Mouse (Mus musculus): Measurements from ENCODE around the gene Slc22a4.
A peak's percentile ranks its signal among the peaks of the same experiment; 100 is the strongest.
"Not testable (repeated sequence)": the region's sequence is repeated elsewhere in the genome, so short reads cannot be mapped to it uniquely, and the experiment has no call there.

Gene Slc22a4

GRCm38 (mm10) chr11:54004734-54005133 is 23.2 kb downstream of the Slc22a4 start:
- DNase-seq (ENCODE audit: low spot score), result no peak

- no peak for DNase-seq (ENCODE audit: low spot score)
Observed at GRCm38 (mm10) chr11:54004221-54004620, 23.7 kb downstream of the Slc22a4 start.

- peak; percentile 84 for DNase-seq (ENCODE audit: low spot score)
Observed at GRCm38 (mm10) chr11:54002761-54003717, 24.9 kb downstream of the Slc22a4 start.

GRCm38 (mm10) chr11:54002147-54002760 is 25.6 kb downstream of the Slc22a4 start:
- DNase-seq (ENCODE audit: low spot score), result peak; percentile 79

GRCm38 (mm10) chr11:53997661-53998060 is 30.2 kb downstream of the Slc22a4 start:
- no peak for DNase-seq (ENCODE audit: low spot score)

- no peak for DNase-seq (ENCODE audit: low spot score)
Observed at GRCm38 (mm10) chr11:53992264-53992663, 35.6 kb downstream of the Slc22a4 start.

GRCm38 (mm10) chr11:53989232-53989631 is 38.7 kb downstream of the Slc22a4 start:
- DNase-seq (ENCODE audit: low spot score), result no peak

GRCm38 (mm10) chr11:53988081-53988480 is 39.8 kb downstream of the Slc22a4 start:
- DNase-seq (ENCODE audit: low spot score), result no peak

GRCm38 (mm10) chr11:53981396-53981795 is 46.5 kb downstream of the Slc22a4 start:
- DNase-seq (ENCODE audit: low spot score), result no peak

GRCm38 (mm10) chr11:53979788-53980621 is 47.9 kb downstream of the Slc22a4 start, which contains the start of gene Slc22a21:
TSS of gene Slc22a21 (minus strand) at chr11:53980332.
- peak; percentile 75 for DNase-seq (ENCODE audit: low spot score)

GRCm38 (mm10) chr11:53979456-53979787 is 48.5 kb downstream of the Slc22a4 start:
- DNase-seq (ENCODE audit: low spot score), result peak; percentile 16

GRCm38 (mm10) chr11:53977672-53978071 is 50.2 kb downstream of the Slc22a4 start:
- DNase-seq (ENCODE audit: low spot score), result peak; percentile 23

- DNase-seq (ENCODE audit: low spot score), result no peak
Observed at GRCm38 (mm10) chr11:53975559-53975958, 52.3 kb downstream of the Slc22a4 start.

- no peak for DNase-seq (ENCODE audit: low spot score)
Observed at GRCm38 (mm10) chr11:53958984-53959383, 68.9 kb downstream of the Slc22a4 start.

- not testable (repeated sequence) for DNase-seq (ENCODE audit: low spot score)
Observed at GRCm38 (mm10) chr11:53958176-53958575, 69.7 kb downstream of the Slc22a4 start.

- DNase-seq (ENCODE audit: low spot score), result no peak
Observed at GRCm38 (mm10) chr11:53956636-53957035, 71.3 kb downstream of the Slc22a4 start.

GRCm38 (mm10) chr11:53954653-53955052 is 73.2 kb downstream of the Slc22a4 start:
- DNase-seq (ENCODE audit: low spot score), result no peak

- not testable (repeated sequence) for DNase-seq (ENCODE audit: low spot score)
Observed at GRCm38 (mm10) chr11:53950133-53950532, 77.8 kb downstream of the Slc22a4 start.

Measured in MN1 (cell line).